Mouse (Mus musculus): ENCODE data around the gene Trim41. TPM values are rescaled to one million over a fixed set of nuclear protein-coding genes. Genes with fewer than 3 reads are reported as not detected.
"Not testable (repeated sequence)": the region's sequence is repeated elsewhere in the genome, so short reads cannot be mapped to it uniquely, and the experiment has no call there.

Gene Trim41
- total RNA-seq, 2 experiments from 2014 or later = 62.6 to 67.1 TPM

GRCm38 (mm10) chr11:48798984-48799920 is 17.9 kb downstream of the Trim41 start:
- intact Hi-C loops (cut with DNase I) = no loop called here
- DNase-seq (ENCODE audit: low spot score in 2 of 2) = no peak

- DNase-seq (ENCODE audit: low spot score in 2 of 2) = no peak
- intact Hi-C loops (cut with DNase I) = no loop called here
Observed at GRCm38 (mm10) chr11:48798308-48798707, 18.8 kb downstream of the Trim41 start.

GRCm38 (mm10) chr11:48797287-48797686 is 19.9 kb downstream of the Trim41 start:
- intact Hi-C loops (cut with DNase I) = no loop called here
- DNase-seq (ENCODE audit: low spot score in 2 of 2) = no peak

DNA sequence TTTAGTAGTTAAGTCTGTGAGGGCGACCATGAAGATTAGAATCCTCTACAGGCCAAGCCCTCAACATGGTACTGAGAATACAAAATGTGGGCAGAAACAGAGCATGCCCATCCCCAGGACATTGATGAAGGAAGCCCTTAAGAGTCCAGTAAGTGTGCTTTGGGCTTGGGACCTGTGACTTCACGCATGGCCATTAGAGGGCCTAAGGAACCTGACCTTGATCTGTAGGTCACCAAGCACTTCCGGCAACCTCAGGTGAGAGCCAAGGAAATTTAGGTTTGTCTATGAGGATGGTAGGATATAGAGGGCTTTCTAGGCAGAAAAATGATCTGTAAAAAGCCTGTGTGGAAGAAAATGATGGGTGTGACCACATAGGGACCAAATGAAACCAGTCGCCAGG is 20.9 kb downstream of the Trim41 start:
- intact Hi-C loops (cut with DNase I) = no loop called here

DNA sequence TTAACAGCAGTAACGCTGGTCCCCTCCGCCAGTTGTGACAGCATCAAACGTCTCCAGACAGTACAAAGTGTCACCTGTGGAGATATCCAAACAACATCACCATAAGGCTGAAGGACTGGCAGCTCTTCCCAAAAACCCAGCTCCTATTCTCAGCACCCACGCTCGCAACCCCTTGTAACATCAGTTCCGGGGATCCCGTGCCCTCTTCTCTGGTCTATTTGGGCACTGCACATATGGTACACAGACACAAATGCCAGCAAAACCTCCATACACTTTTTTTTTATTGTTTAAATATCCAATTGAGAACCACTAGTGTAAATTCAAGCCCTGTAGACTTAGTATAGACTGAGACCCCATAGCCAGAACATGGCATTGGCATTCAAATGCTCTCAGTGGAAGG is 21.9 kb downstream of the Trim41 start:
- intact Hi-C loops (cut with DNase I) = no loop called here
- DNase-seq (ENCODE audit: low spot score in 2 of 2) = no peak

More for the DNA sequence above, 20.9 kb downstream of the Trim41 start:
- DNase-seq (ENCODE audit: low spot score in 2 of 2) = no peak

DNA sequence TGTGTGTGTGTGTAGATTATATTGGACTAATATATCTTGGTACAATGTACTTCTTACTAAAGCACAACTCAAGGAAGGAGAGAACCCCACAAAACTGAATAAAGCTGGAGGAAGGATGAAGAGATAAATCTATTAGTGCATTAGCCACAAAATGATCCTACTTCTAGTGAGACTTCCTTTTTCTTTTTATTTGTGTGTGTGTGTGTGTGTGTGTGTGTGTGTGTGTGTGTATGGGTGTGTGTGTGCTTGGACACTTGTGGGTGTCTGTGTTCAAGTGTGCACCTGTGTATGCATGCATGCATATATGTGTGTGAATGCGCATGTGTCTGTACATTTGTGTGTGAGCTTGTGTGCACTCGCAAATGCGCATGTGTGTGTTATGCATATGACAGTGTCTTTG is 24.0 kb downstream of the Trim41 start:
- intact Hi-C loops (cut with DNase I) = no loop called here
- DNase-seq (ENCODE audit: low spot score in 2 of 2) = no peak

- intact Hi-C loops (cut with DNase I); DNase-seq (ENCODE audit: low spot score in 2 of 2): not testable (repeated sequence)
Observed at GRCm38 (mm10) chr11:48791894-48792293, 25.3 kb downstream of the Trim41 start.

DNA sequence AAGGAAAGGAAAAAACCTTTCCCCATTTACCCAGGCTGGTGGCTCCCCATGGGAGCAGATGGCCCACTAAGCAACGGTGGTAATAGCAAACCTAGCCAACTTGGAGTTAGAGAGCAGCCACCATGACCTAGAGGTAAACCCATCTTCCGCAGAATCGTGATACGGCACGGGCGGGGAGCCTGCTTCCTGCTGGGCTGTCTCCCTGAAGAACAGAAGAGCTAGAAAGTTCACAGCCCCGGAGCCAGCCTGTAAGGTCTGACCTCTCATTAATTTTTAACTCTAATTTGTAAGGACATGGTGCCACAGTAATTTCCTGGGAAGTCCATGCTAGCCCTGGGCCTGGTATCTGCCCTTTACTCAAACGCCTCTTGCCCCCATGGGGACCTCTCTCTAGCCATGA is 26.2 kb downstream of the Trim41 start:
- intact Hi-C loops (cut with DNase I) = loop anchor here (1.0 kb wide), 1 partner anchor 68 kb away; no protein-coding TSS in a partner anchor
- no peak for DNase-seq (ENCODE audit: low spot score in 2 of 2)

DNA sequence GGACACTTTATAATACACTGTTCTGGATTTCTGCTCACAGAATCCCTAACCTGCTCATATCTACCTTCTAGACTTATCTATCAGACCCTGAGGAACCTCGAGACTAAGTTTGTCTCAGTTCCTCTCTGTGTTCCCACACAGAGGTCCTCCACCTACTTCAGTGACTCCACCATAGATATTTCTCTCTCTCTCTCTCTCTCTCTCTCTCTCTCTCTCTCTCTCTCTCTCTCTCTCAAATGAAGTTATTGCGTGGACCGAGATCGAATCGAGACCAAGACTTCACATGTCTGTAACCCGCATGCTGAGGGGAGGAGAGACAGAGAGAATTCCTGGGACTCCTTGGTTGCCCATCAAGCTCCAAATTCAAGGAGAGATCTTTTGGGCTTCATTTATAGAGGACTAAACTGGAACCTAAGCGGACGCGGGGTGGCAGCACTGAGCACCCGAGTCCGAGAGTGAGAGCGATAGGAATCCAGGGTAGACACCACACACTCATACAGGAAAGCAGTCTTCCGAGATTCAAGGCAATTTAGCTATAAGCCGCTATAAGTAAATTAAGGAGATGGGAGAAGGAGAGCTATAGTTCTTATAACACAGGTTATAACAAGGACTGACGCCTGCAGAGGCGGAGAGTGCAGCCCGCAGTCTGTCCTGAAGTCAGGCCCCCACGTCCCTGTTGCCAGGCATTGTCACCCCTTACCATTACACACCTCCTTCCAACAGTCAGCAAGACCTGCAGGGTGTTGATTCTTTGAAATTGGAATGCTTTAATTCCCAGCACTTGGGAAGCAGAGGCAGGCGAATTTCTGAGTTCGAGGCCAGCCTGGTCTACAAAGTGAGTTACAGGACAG is 27.0 kb downstream of the Trim41 start:
- intact Hi-C loops (cut with DNase I) = loop anchor here (1.0 to 5.0 kb wide), 2 partner anchors 69 to 317 kb away; no protein-coding TSS in a partner anchor

GRCm38 (mm10) chr11:48789215-48789614 is 27.9 kb downstream of the Trim41 start:
- intact Hi-C loops (cut with DNase I) = loop anchor here (5.0 kb wide), 1 partner anchor 318 kb away; no protein-coding TSS in a partner anchor
- no peak for DNase-seq (ENCODE audit: low spot score in 2 of 2)

More for the DNA sequence above, 27.0 kb downstream of the Trim41 start:
- DNase-seq (ENCODE audit: low spot score in 2 of 2) = peak; percentile 85 to 91

DNA sequence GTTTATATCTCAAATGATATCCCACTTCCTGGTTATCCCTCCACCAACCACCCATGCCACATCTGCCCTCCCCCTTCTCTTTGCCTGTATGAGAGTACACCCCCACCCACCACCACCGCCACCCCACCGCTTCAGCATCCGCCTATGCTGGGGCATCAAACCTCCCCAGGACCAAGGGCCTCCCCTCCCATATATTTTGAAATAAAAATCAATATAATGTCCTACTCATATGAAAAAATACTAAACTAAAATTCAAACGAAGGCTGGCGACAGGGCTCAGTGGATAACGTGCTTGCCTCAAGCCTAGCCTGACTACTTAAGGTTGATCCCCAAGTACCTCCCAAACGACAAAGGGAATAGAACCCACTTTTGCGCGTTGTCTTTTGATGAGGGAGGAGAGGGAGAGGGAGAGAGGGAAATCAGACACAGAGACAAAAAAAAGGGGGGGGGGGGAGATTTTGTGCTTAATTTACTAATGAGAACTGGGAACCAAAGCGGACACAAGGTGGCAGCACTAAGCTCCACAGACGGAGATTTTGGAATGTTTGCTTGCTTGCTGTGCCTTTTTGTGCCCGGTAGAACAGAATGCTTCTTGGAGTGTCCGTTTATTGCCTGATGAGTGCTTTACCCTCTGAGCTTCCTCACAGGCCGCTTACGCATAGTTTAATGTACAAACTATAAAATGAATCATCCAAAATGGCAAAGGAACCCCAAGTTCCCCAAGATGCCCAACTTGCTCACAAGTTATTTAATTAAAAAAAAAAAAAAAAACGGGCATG is 28.7 kb downstream of the Trim41 start:
- peak; percentile 76 for DNase-seq (ENCODE audit: low spot score in 2 of 2)
- intact Hi-C loops (cut with DNase I) = loop anchor here (5.0 kb wide), 1 partner anchor 319 kb away; no protein-coding TSS in a partner anchor

- no peak for DNase-seq (ENCODE audit: low spot score in 2 of 2)
- intact Hi-C loops (cut with DNase I) = loop anchor here (5.0 kb wide), 1 partner anchor 320 kb away; no protein-coding TSS in a partner anchor
Observed at GRCm38 (mm10) chr11:48787455-48788211, 29.5 kb downstream of the Trim41 start.

DNA sequence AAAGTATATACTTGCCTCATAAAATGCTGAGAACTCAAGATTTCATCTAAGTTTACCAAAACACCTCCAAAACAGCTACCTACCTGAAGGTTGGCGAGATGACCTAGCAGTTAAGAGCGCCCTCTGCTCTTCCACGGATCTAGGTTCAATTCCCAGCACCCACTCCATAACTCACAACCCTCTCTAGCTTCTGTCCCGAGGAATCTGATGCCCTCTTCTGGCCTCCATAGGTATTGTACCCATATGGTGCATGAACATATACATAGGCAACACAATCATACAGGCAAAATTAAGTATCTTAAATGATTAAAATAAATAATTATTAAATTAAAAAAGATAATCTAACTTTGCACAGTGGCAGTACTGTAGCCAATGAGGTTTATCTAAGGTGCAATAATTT is 34.9 kb downstream of the Trim41 start:
- intact Hi-C loops (cut with DNase I) = no loop called here
- DNase-seq (ENCODE audit: low spot score in 2 of 2) = no peak

GRCm38 (mm10) chr11:48779450-48779849 is 37.7 kb downstream of the Trim41 start:
- no peak for DNase-seq (ENCODE audit: low spot score in 2 of 2)
- intact Hi-C loops (cut with DNase I) = loop anchor here (10.0 kb wide), 2 partner anchors 1865 to 1915 kb away; no protein-coding TSS in a partner anchor

- intact Hi-C loops (cut with DNase I) = loop anchor here (10.0 kb wide), 2 partner anchors 1863 to 1913 kb away; no protein-coding TSS in a partner anchor
- DNase-seq (ENCODE audit: low spot score in 2 of 2) = no peak
Observed at GRCm38 (mm10) chr11:48777303-48777702, 39.9 kb downstream of the Trim41 start.

DNA sequence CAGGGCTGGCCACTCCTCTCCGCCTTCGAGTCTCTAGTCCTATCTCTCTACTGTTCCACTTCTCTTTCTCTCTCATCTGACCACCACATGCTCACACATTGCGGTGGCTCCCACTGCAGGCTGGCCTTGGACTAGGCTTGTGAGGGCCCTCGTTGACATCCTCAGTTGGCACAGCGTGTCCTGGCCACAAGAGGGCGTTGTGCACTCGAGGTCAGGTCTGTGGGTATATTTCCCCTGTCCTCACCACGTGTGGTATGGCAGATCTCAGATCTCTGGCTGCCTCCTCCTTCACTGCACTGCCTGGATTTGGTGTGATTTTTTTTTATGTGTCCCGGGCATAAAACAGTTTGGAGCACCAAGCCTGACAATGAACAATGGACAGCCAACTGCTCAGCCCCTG is 40.5 kb downstream of the Trim41 start:
- intact Hi-C loops (cut with DNase I) = loop anchor here (10.0 kb wide), 2 partner anchors 1862 to 1912 kb away; no protein-coding TSS in a partner anchor
- DNase-seq (ENCODE audit: low spot score in 2 of 2) = no peak

DNA sequence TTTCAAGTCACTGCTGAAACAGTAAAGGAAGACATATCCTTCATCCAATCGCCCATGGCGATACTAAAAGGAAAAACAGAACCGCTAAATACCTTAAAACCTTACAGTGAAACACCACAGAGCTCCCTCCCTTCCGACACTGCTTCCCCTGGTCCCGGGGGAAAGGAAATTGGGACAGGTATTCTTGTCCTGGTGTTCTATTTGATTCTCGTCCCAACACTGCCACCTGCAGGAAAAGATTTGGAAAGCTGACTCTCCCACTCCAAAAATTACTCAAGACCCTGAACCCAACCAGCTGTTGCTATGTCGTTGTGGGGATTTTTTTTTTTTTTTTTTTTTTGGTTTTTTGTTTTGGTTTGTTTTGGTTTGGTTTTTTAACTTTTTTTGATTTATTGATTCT is 41.7 kb downstream of the Trim41 start:
- peak; percentile 71 to 83 for DNase-seq (ENCODE audit: low spot score in 2 of 2)
- intact Hi-C loops (cut with DNase I) = loop anchor here (10.0 kb wide), 2 partner anchors 1861 to 1911 kb away; no protein-coding TSS in a partner anchor

Measured in left cerebral cortex, postnatal 25 days (tissue).